Mouse (Mus musculus) ES-E14 (cell line): ENCODE results near the gene Arl8b. TPM values are rescaled to one million over a fixed set of nuclear protein-coding genes. Genes with fewer than 3 reads are reported as not detected.

Experiments
- DNase-seq: peaks from one replicate; pipeline ENCODE4 v3.0.0-alpha.2; 2013; ENCODE audit warnings: low read depth, low spot score
- H3K27ac ChIP-seq: 2 replicates; pipeline ENCODE4 v1.5.1; 2012; ENCODE audit warnings: low read depth, mild to moderate bottlenecking, low read length, moderate library complexity, mixed read lengths; ENCODE audit not compliant: poor library complexity, insufficient read depth, severe bottlenecking
- H3K36me3 ChIP-seq: 2 replicates; pipeline ENCODE4 v1.6.1; 2012; ENCODE audit warnings: mild to moderate bottlenecking, low read length, moderate library complexity, mixed read lengths; ENCODE audit not compliant: control insufficient read depth, poor library complexity, insufficient read depth, severe bottlenecking
- H3K4me1 ChIP-seq, 2 experiments: fragments of 150-350 bp in 1 of 2; sonication (generic) in 1 of 2; 2 replicates each; pipeline ENCODE4 v1.6.1; 2012; ENCODE audit warnings: low read length in 2 of 2, mild to moderate bottlenecking in 1 of 2, mixed read lengths in 1 of 2; ENCODE audit not compliant: control insufficient read depth in 2 of 2, insufficient read depth in 2 of 2, poor library complexity in 1 of 2
- H3K4me3 ChIP-seq, 2 experiments: fragments of 150-350 bp in 1 of 2; sonication (generic) in 1 of 2; 2 replicates each; pipeline ENCODE4 v1.5.1; 2012; ENCODE audit warnings: low read length in 2 of 2, low read depth in 1 of 2, mild to moderate bottlenecking in 1 of 2, mixed read lengths in 1 of 2; ENCODE audit not compliant: insufficient read depth in 1 of 2, poor library complexity in 1 of 2, severe bottlenecking in 1 of 2
- H3K9ac ChIP-seq: 2 replicates; pipeline ENCODE4 v1.6.1; 2012; ENCODE audit warnings: low read depth, mild to moderate bottlenecking, low read length, mixed read lengths; ENCODE audit not compliant: poor library complexity, insufficient read depth, severe bottlenecking
- H3K9me3 ChIP-seq: fragments of 150-350 bp; sonication (generic); 2 replicates; pipeline ENCODE4 v1.6.1; 2012; ENCODE audit warnings: low read depth, mild to moderate bottlenecking, low read length; ENCODE audit not compliant: control insufficient read depth, insufficient read depth
- CHD2 ChIP-seq: IDR thresholded peaks from 2 replicates; pipeline ENCODE4 v1.6.1; 2014; ENCODE audit warnings: mild to moderate bottlenecking, low read depth, low read length, inconsistent platforms
- HCFC1 ChIP-seq: IDR thresholded peaks from 2 replicates; pipeline ENCODE4 v1.6.1; 2012; ENCODE audit warnings: low read length, inconsistent platforms, borderline replicate concordance; ENCODE audit not compliant: insufficient read depth
- MAFK ChIP-seq: IDR thresholded peaks from 2 replicates; pipeline ENCODE4 v1.6.1; 2014; ENCODE audit warnings: mild to moderate bottlenecking, low read depth, low read length, inconsistent platforms; ENCODE audit not compliant: insufficient read depth
- ZC3H11A ChIP-seq: IDR thresholded peaks from 2 replicates; pipeline ENCODE4 v1.6.1; 2012; ENCODE audit warnings: low read depth, mild to moderate bottlenecking, inconsistent platforms, low read length, borderline replicate concordance
- ZNF384 ChIP-seq: IDR thresholded peaks from 2 replicates; pipeline ENCODE4 v1.6.1; 2012; ENCODE audit warnings: low read depth, low read length, inconsistent platforms
- in situ Hi-C, 2 experiments: fragments of 600-800 bp; cut with MboI; formaldehyde crosslinking; loops; one replicate each; pipeline ENCODE4 v1.15.1; 2025; ENCODE audit warnings: low sequenced_read_pairs in 2 of 2, inconsistent platforms in 1 of 2; ENCODE audit not compliant: unreplicated experiment in 2 of 2
- total RNA-seq: library from RNA; depleted of rRNA; stranded (reverse); fragments of 300-350 nt; gene quantifications from 2 replicates; pipeline ENCODE4 v1.2.3, GENCODE M21; 2012

The Arl8b gene
- total RNA-seq, 1 experiment: 45.8 TPM

DNA sequence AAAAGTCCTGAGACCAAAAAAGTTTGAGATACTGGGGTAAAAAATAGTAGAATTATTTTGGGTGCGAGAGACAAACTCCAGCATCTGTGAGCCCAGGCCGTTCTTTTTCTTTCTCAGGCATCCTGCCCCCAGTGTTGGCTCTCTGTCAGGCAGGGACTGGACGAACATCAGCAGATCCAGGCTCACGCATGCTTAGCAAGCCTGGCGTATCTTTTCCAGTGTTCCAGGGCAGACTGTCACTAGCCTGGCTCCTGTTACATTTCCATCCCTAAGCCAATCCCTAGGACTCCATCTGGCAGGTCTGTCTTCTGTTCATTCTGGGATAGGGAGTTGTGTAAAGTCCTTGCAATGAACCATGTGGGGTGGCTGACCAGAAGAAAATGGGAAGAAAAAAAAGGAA is 39.2 kb upstream of the Arl8b start:
- H3K9ac ChIP-seq: no peak overlapping the region
- H3K4me3 ChIP-seq: no peak overlapping the region
- TF ChIP-seq ZC3H11A (no peak), HCFC1 (no peak), MAFK (no peak), CHD2 (no peak), ZNF384 (no peak)
- H3K9me3 ChIP-seq: no peaks in the 10 kb centered on the region
- H3K4me1 ChIP-seq: no peaks in the 10 kb centered on the region
- no peak overlapping the region for H3K27ac ChIP-seq
- DNase-seq: no peak
- in situ Hi-C loops: loop anchor here in 1 of 2 experiments (25.0 kb wide), 1 partner anchor 656 kb away; no protein-coding TSS in a partner anchor
- no peaks in the 10 kb centered on the region for H3K36me3 ChIP-seq

DNA sequence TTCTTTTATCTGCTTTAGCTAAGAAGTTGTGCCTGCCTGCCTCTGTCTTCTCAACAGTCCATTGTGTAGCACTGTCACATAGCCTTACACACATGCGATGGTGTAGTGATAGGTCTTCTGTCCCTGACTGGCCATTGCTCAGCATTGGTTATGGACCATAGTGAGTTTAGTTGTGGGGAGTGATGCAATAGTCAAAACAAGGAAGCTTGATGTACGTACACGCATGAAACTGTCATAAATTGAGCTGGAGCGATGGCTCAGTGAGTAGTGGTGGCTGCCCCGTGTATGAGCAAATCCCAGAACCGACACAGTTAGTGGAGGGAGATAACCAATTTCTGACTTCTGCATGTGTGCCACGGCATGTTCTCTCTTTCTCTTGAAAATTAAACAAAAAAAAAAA is 31.6 kb upstream of the Arl8b start:
- Histone ChIP-seq H3K4me1 (no peaks in the 10 kb centered on the region), H3K4me3 (no peak overlapping the region), H3K9me3 (no peaks in the 10 kb centered on the region), H3K9ac (no peak overlapping the region), H3K36me3 (no peaks in the 10 kb centered on the region), H3K27ac (no peak overlapping the region)
- no peak for DNase-seq
- no peak for TF ChIP-seq ZNF384
- no peak for TF ChIP-seq ZC3H11A
- no peak for TF ChIP-seq CHD2
- TF ChIP-seq HCFC1: no peak
- TF ChIP-seq MAFK: no peak
- in situ Hi-C loops: no loop called here

- Histone ChIP-seq H3K9ac (no peak overlapping the region), H3K4me1 (0 out of 4 replicates have a peak, but pooled peaks cover 0 to 2% of the 10 kb centered on the region in 2 experiments), H3K9me3 (no peaks in the 10 kb centered on the region), H3K36me3 (no peaks in the 10 kb centered on the region), H3K4me3 (no peak overlapping the region), H3K27ac (no peak overlapping the region)
- no peak for DNase-seq
- in situ Hi-C loops: no loop called here
- no peak for TF ChIP-seq CHD2
- TF ChIP-seq ZNF384: no peak
- no peak for TF ChIP-seq MAFK
- TF ChIP-seq ZC3H11A: no peak
- no peak for TF ChIP-seq HCFC1
These were observed 30.5 kb upstream of the Arl8b start for GRCm38 (mm10) chr6:108752395-108752794.

GRCm38 (mm10) chr6:108753536-108753935 is 29.4 kb upstream of the Arl8b start:
- Histone ChIP-seq H3K27ac (no peak overlapping the region), H3K9ac (no peak overlapping the region), H3K4me3 (no peak overlapping the region), H3K4me1 (0 out of 4 replicates have a peak, but pooled peaks cover 0 to 2% of the 10 kb centered on the region in 2 experiments), H3K36me3 (no peaks in the 10 kb centered on the region), H3K9me3 (no peaks in the 10 kb centered on the region)
- no peak for DNase-seq
- TF ChIP-seq MAFK (no peak), ZC3H11A (no peak), ZNF384 (no peak), CHD2 (no peak), HCFC1 (no peak)
- in situ Hi-C loops: no loop called here

- TF ChIP-seq CHD2: no peak
- Histone ChIP-seq H3K9me3 (no peaks in the 10 kb centered on the region), H3K4me3 (no peak overlapping the region), H3K4me1 (0 out of 4 replicates have a peak, but pooled peaks cover 0 to 2% of the 10 kb centered on the region in 2 experiments), H3K36me3 (no peaks in the 10 kb centered on the region), H3K9ac (no peak overlapping the region), H3K27ac (no peak overlapping the region)
- DNase-seq: no peak
- in situ Hi-C loops: no loop called here
These were observed 28.5 kb upstream of the Arl8b start for GRCm38 (mm10) chr6:108754376-108754775.
